Mouse (Mus musculus) heart, adult 11 months (tissue): Measurements from ENCODE around the gene Nckap1l.

Experiments
- DNase-seq: peaks from one replicate; pipeline ENCODE4 v3.0.0; 2022

Gene Nckap1l

DNA sequence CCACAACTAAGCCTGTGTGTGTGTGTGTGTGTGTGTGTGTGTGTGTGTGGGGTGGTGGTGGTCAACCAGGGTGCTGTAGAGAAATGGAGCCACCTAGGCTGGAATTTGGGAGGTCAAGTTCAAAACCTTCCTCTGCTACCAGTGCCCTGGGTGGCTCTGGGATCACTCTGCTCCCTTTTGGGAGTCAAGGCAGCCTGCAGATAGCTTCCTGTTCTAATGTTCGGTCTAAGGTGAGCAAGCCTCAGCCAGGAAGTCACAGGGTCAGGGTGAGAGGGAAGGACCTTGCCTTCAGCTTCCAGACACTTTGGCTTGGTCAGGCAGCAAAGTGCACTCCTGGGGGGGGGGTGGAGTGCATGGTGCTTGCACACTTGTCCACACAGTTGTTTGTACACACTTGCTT lies 87.1 kb downstream of the Nckap1l start:
- peak; percentile 67 for DNase-seq

DNA sequence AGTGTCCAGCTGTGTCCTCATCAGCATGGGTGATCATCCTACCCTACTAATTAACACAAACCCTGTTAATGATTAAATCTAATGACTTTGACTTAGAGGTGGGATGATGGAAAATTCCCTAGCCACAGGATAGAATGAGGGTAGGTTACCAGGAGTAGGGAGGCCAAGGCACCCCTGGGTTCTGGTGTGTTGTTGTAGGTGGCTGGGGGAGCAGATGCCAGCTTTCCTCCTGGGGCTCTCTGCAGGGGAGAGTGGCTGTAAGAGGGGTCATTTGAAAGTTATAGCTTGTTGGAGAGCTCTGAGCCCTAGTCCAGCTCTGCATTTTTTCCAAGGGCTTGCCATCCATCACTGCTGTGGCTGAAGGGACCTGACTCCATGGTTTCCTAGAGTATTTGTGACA lies 88.9 kb downstream of the Nckap1l start:
- peak; percentile 46 for DNase-seq

DNA sequence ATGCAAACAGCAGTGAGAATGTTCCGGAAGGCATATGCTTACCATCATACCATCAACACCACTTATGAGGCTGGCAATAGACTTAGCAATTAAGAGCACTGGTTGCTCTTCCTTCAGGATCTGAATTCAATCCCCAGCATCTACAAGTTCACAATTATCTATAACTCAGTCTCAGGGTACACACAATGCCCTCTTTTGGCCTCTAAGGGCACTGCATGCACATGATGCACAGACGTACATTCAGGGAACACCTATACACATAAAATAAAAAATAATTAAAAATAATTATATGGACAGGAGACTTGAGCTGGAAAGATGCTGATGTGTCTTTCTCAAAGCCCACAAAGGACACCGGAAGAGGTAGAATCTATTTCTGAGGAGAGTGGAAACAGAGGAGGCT lies 94.4 kb downstream of the Nckap1l start:
- DNase-seq = peak; percentile 53
